In genomic region chr19:57077826-57078699, GRCm38 (mm10) we compare ENCODE assay signal across 9 mouse cellular contexts.
DNase-seq lines count a peak whose midpoint lies in the region; ATAC-seq lines count a peak whose summit lies in the region.
"Had no signal": no experiment of that assay in that cellular context is flagged by ENCODE, and none has a peak within 500 bp of the region (broad histone marks: within the 10 kb centered on the region; RNA-seq: fewer than 3 reads in every experiment).

No protein-coding gene starts in this region.

- 0 out of 2 replicates have a peak, but pooled peaks have one; percentile 28 for ATAC-seq in kidney, embryonic 14.5 days (ENCODE audit: low FRiP score, low TSS enrichment)
- ATAC-seq in forebrain, embryonic 15.5 days (replicated peaks), result peak; percentile 33; the same call in 1 of the 2 replicates
- peak; percentile 50 for ATAC-seq in midbrain, embryonic 15.5 days (replicated peaks)

- H3K4me3 ChIP-seq in kidney, embryonic 14.5 days (ENCODE audit: low read length), result no peak overlapping the region
- no peak overlapping the region for H3K4me3 ChIP-seq in forebrain, embryonic 15.5 days
- no peak overlapping the region for H3K4me3 ChIP-seq in midbrain, embryonic 15.5 days
- H3K4me3 ChIP-seq: erythroblast, embryonic 14.5 days had no signal

- intact Hi-C loops in left cerebral cortex, postnatal 36 days (cut with DNase I), result no loop called here

- DNase-seq in kidney, adult 8-10 months, result no peak
- DNase-seq in cerebellum, postnatal 36 days, result peak; percentile 39 to 65
- DNase-seq in ovary, postnatal 36 days (ENCODE audit: low spot score), result no peak
- DNase-seq in left cerebral cortex, postnatal 36 days (ENCODE audit: low spot score in 2 of 2), result no peak
- DNase-seq in urinary bladder, adult 2 months (ENCODE audit: low spot score), result no peak

- H3K4me1 ChIP-seq in kidney, embryonic 14.5 days (ENCODE audit: control insufficient read depth, insufficient read depth, low read length), result peaks cover 9% of the 10 kb centered on the region
- H3K4me1 ChIP-seq in forebrain, embryonic 15.5 days, result peaks cover 27% of the 10 kb centered on the region
- H3K4me1 ChIP-seq in midbrain, embryonic 15.5 days, result peaks cover 25% of the 10 kb centered on the region

- H3K9me3 ChIP-seq in kidney, embryonic 14.5 days (ENCODE audit: control insufficient read depth, low read length), result no peaks in the 10 kb centered on the region
- H3K9me3 ChIP-seq in forebrain, embryonic 15.5 days, result no peaks in the 10 kb centered on the region
- no peaks in the 10 kb centered on the region for H3K9me3 ChIP-seq in midbrain, embryonic 15.5 days

- H3K27ac ChIP-seq in kidney, embryonic 14.5 days (ENCODE audit: low read depth, low read length), result peak overlapping the region; percentile 8; the same call in 1 of the 2 replicates
- H3K27ac ChIP-seq in forebrain, embryonic 15.5 days (replicated peaks), result peak overlapping the region; percentile 31; the same call in 1 of the 2 replicates
- peak overlapping the region; percentile 76 for H3K27ac ChIP-seq in midbrain, embryonic 15.5 days

- no peak overlapping the region for H3K9ac ChIP-seq in kidney, embryonic 14.5 days (ENCODE audit: low read depth, low read length)
- no peak overlapping the region for H3K9ac ChIP-seq in forebrain, embryonic 15.5 days (replicated peaks)
- H3K9ac ChIP-seq in midbrain, embryonic 15.5 days, result no peak overlapping the region

- H3K4me2 ChIP-seq in kidney, embryonic 14.5 days (replicated peaks; ENCODE audit: low read depth, low read length), result no peak overlapping the region
- peak overlapping the region; percentile 3; the same call in 1 of the 2 replicates for H3K4me2 ChIP-seq in forebrain, embryonic 15.5 days (replicated peaks)
- H3K4me2 ChIP-seq in midbrain, embryonic 15.5 days, result no peak overlapping the region; the same call in 1 of the 2 replicates

- no peaks in the 10 kb centered on the region for H3K36me3 ChIP-seq in kidney, embryonic 14.5 days (ENCODE audit: control insufficient read depth, insufficient read depth, low read length)
- no peaks in the 10 kb centered on the region for H3K36me3 ChIP-seq in forebrain, embryonic 15.5 days
- H3K36me3 ChIP-seq in midbrain, embryonic 15.5 days (replicated peaks), result no peaks in the 10 kb centered on the region

- WGBS in kidney, embryonic 14.5 days, result 69% methylated on average over 13 of the region's 13 CpGs
- 7% methylated on average over 13 of the region's 13 CpGs for WGBS in forebrain, embryonic 15.5 days
- WGBS in midbrain, embryonic 15.5 days, result 16% methylated on average over 13 of the region's 13 CpGs

- H3K27me3 ChIP-seq in kidney, embryonic 14.5 days (ENCODE audit: control insufficient read depth, insufficient read depth, low read length), result no peaks in the 10 kb centered on the region
- H3K27me3 ChIP-seq in forebrain, embryonic 15.5 days, result no peaks in the 10 kb centered on the region
- no peaks in the 10 kb centered on the region for H3K27me3 ChIP-seq in midbrain, embryonic 15.5 days (replicated peaks)

Comparison
In these comparisons a context has a peak if more than half of its experiments do, and no peak if none do; other contexts are left out.
1. H3K27ac ChIP-seq: peak in every context shown above with its lines; median percentile 76 in midbrain, embryonic 15.5 days; 31 in forebrain, embryonic 15.5 days; 8 in kidney, embryonic 14.5 days.
2. DNase-seq: peak in cerebellum, postnatal 36 days (2 of 2); none in kidney, adult 8-10 months (0 of 2), ovary, postnatal 36 days (single experiment), left cerebral cortex, postnatal 36 days (0 of 2) and urinary bladder, adult 2 months (single experiment).
3. Peak in every context shown above with its lines, with median percentiles within 50 percentile points of each other: ATAC-seq.